Mouse (Mus musculus): ENCODE results near the gene Aif1l.

Aif1l gene

GRCm38 (mm10) chr2:31950058-31950871 is at the start of gene Aif1l:
Aif1l (plus strand) TSS chr2:31950139.
- peak; percentile 82 for DNase-seq (ENCODE audit: low spot score)

GRCm38 (mm10) chr2:31900932-31901331 is 49.0 kb upstream of the Aif1l start:
- no peak for DNase-seq (ENCODE audit: low spot score)

DNA sequence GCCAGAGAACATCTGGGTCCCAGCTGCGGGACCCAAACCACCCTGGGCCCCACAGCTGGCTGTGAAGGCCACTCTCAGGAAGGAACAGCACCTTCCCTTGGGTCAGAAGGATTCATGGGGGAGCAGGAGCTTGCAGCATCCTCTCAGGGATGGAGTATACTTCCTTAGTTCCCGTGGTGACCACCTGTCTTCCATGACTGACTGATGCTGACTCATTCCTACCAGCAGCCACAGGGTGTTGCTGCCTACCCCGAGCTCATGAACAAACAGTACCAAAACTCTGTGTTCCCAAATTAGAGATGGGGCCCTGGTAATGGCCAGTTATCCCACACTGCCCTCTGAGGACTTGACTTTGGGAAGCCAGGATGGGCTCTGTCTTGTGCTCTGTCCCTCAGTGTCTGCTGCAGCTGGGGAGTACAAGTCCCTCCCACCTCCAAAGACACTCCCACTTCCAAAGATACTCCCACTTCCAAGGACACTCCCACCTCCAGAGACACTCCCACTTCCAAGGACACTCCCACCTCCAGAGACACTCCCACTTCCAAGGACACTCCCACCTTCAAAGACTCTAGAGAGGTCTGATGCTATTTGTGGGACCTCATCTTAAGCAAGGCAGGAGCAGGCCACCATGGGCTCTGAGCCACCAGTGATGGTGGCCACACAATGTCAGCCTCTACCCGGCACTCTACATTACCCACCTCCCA is 48.1 kb upstream of the Aif1l start:
- DNase-seq (ENCODE audit: low spot score), result no peak

DNA sequence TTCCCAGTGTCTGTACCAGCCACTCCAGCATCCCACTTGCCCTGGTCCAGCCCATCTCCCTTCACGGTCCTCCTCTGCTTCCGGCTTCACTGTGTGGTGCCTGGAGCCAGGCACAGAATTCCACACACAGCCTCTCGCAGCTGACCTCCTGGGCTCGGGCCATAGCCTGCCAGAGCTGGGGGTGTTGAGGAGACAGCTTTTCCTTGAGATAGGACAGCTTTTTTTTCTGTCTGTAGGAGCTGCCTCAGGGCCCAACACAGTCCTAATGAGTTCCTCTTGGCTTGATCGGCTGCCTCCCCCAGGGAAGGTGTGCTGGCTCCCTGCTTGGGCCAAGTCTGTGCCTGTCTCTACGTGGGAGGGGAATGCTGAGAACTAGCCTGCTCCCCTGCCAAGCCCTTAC is 45.9 kb upstream of the Aif1l start:
- DNase-seq (ENCODE audit: low spot score), result no peak

- DNase-seq (ENCODE audit: low spot score), result peak; percentile 57
Observed at GRCm38 (mm10) chr2:31904622-31905021, 45.3 kb upstream of the Aif1l start.

DNA sequence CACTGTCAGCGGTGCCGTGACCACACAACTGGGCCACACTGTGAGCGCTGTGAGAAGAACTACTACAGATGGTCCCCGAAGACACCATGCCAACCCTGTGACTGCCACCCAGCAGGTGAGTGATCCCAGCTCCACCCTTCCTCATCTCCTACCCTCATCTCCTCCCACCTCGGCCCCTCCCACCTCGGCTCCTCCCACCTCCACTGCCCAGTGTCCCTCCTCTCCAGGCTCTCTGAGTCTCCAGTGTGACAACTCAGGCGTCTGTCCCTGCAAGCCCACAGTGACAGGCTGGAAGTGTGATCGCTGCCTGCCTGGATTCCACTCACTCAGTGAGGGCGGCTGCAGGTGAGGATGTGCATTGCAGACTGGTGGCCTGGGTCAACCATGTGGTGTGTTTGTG is 44.3 kb upstream of the Aif1l start:
- no peak for DNase-seq (ENCODE audit: low spot score)

DNA sequence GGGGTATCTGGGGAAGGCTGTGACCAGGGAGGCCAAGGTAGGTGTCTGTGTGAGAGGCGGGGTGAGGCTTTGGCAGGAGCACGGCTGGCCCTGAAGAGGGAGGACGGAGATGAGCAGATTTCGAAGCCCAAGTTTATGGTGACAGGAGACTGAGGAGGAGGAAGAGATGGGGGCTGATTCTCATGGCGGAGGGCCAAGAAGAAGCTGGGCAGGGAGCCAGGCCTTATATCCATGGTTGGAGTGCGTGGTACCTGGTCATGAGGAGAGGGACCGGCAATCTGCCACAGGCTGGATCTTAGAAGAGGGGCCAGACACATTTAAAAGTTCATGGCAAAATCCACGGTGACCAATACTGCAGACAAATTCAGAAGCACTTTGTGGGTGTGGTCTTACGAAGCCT is 43.5 kb upstream of the Aif1l start:
- no peak for DNase-seq (ENCODE audit: low spot score)

GRCm38 (mm10) chr2:31912575-31912974 is 37.4 kb upstream of the Aif1l start:
- DNase-seq (ENCODE audit: low spot score), result peak; percentile 67

DNA sequence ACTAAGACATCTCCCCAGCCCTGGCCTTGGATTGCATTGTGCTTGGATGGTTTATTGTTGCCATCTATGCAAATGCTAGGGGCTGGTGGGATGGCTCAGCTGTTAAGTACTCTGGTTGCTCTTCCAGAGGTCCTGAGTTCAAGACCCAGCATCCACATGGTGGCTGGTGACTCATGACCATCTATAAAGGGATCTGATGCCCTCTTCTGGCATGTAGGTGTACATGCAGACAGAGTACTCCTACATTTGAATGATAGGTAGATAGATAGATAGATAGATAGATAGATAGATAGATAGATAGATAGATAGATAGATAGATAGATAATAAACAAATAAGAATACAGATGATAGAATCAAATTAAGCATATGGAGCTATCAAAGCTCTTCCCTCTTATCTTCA is 35.7 kb upstream of the Aif1l start:
- DNase-seq (ENCODE audit: low spot score), result peak; percentile 23

DNA sequence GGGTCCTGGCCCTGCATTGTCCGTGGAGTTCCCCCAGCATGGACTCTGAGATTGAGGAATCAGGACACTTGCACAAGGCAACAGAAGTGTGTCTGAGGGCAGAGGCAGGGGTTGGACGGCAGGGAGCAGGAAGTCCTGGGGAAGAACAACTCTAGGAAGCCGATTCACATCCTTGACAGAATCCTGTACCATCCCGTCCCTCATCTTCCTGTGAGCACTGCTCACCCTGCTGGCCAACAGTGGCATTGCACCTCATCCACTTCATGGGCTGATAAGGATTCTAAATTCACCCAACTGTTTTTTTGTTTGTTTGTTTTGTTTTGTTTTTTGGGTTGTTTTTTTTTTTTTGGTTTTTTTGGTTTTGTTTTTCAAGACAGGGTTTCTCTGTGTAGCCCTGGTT is 34.8 kb upstream of the Aif1l start:
- DNase-seq (ENCODE audit: low spot score), result peak; percentile 90

GRCm38 (mm10) chr2:31917636-31918035 is 32.3 kb upstream of the Aif1l start:
- peak; percentile 66 for DNase-seq (ENCODE audit: low spot score)

DNA sequence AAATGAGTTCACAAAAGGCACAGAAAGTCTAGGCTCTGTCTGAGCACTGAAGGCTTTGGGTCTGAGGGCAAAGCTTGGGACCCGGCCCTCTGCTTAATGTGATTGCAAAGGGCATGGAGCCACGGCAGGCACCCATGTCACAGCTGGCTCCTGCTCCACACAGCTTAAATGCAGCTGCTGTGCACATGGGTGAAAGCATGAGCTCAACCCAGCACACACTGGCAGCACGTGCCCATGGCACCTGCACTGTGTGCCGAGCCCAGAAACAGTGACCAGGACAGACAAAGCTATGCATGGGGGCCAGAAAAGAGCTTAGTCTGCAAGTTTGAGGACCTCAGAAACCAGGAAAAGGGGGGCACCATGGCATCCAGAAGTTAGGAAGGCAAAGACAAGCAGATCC is 26.3 kb upstream of the Aif1l start:
- no peak for DNase-seq (ENCODE audit: low spot score)

- no peak for DNase-seq (ENCODE audit: low spot score)
Observed at GRCm38 (mm10) chr2:31924811-31925210, 25.1 kb upstream of the Aif1l start.

GRCm38 (mm10) chr2:31925936-31926335 is 24.0 kb upstream of the Aif1l start:
- no peak for DNase-seq (ENCODE audit: low spot score)

DNA sequence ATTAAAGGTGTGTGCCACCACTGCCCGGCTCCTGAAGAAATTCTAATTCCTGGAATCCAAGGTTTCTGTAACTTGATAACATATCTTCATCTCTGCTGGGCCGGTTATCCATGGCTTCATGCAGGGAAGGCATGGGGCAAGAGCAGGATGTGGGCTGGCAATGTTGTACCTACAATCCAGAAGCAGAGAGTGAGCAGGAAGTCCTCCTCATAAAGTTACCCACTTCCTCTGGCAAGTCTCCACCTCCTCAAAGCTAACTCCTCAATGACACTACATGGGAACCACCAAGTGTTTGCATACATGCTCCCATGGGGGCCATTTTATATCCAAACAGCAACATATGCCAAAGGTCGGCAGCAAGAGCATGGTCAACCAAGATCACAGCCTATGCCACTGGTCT is 20.3 kb upstream of the Aif1l start:
- no peak for DNase-seq (ENCODE audit: low spot score)

DNA sequence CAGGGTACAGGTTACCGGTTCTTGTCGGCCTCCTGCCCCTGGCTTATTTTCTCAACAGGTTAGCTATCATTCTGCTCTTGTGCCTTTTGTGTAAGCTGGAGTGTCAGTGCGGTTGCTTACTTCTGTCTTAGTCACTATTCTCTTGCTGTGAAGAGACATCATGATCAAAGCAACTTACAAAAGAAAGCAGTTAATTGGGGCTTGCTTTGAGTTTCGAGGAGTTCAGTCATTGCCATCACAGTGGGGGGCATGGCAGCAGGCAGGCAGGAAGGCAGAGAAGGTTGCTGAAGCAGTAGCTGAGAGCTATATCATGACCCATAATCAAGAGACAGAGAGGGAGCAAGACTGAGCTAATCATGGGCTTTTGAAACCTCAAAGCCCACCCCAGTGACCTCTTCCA is 15.4 kb upstream of the Aif1l start:
- peak; percentile 39 for DNase-seq (ENCODE audit: low spot score)

GRCm38 (mm10) chr2:31935054-31935453 is 14.9 kb upstream of the Aif1l start:
- no peak for DNase-seq (ENCODE audit: low spot score)

- DNase-seq (ENCODE audit: low spot score), result no peak
Observed at GRCm38 (mm10) chr2:31938298-31938697, 11.6 kb upstream of the Aif1l start.

- no peak for DNase-seq (ENCODE audit: low spot score)
Observed at GRCm38 (mm10) chr2:31943011-31943410, 6.9 kb upstream of the Aif1l start.

GRCm38 (mm10) chr2:31945580-31945979 is 4.4 kb upstream of the Aif1l start:
- DNase-seq (ENCODE audit: low spot score), result no peak

DNA sequence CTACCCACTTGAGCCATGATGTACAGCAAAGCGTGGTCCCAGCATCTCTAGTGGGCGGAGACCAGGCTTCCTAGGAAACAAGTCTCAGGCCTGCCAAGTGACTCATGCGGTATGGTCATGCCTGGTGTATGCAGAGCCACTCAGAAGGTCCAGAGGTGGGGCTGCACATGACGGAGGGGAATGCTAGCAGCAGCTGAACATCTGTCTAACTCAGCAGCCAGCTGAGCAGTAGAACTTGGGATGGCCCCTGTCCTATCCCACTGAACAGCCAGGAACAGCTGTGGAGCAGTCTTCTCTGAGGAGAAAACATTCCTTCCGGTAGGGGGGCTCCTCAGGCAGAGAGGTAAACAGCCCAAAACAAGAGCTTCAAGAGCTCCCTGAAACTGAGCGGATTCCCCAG is 1.5 kb upstream of the Aif1l start:
- no peak for DNase-seq (ENCODE audit: low spot score)

GRCm38 (mm10) chr2:31948801-31949200 is 1.1 kb upstream of the Aif1l start:
- DNase-seq (ENCODE audit: low spot score), result no peak

- DNase-seq (ENCODE audit: low spot score), result no peak
Observed at GRCm38 (mm10) chr2:31950966-31951365, 1.0 kb downstream of the Aif1l start.

- DNase-seq (ENCODE audit: low spot score), result no peak
Observed at GRCm38 (mm10) chr2:31952236-31952635, 2.3 kb downstream of the Aif1l start.
